Mouse (Mus musculus) C2C12 (cell line): Measurements from ENCODE around the gene Ntn5.

ENCODE experiments used
- CEBPB ChIP-seq: IDR thresholded peaks from one replicate; pipeline ENCODE4 v1.6.1; 2011; ENCODE audit warnings: low read depth, mild to moderate bottlenecking, control low read depth, moderate library complexity
- CTCF ChIP-seq: IDR thresholded peaks from one replicate; pipeline ENCODE4 v1.5.1; 2011; ENCODE audit not compliant: control insufficient read depth, insufficient read depth, insufficient read length
- FOSL1 ChIP-seq: IDR thresholded peaks from one replicate; pipeline ENCODE4 v1.8.0; 2011; ENCODE audit warnings: mild to moderate bottlenecking, low read length; ENCODE audit not compliant: poor library complexity, insufficient read depth, severe bottlenecking
- MAX ChIP-seq: IDR thresholded peaks from one replicate; pipeline ENCODE4 v1.6.1; 2011; ENCODE audit warnings: mild to moderate bottlenecking, control low read depth
- MYOG ChIP-seq: IDR thresholded peaks from one replicate; pipeline ENCODE4 v1.6.1; 2011; ENCODE audit not compliant: control insufficient read depth, insufficient read length; ENCODE audit errors: extremely low read depth
- USF1 ChIP-seq: IDR thresholded peaks from one replicate; pipeline ENCODE4 v1.6.1; 2011; ENCODE audit warnings: low read depth, mild to moderate bottlenecking, control low read depth, moderate library complexity

GRCm38 (mm10) chr7:45716952-45717917, 33.4 kb downstream of the Ntn5 start:
- TF ChIP-seq MAX (no peak), CTCF (no peak), CEBPB (no peak), USF1 (no peak), FOSL1 (no peak), MYOG (no peak)
